Mouse (Mus musculus): ENCODE data around the gene Zfp462. TPM values are rescaled to one million over a fixed set of nuclear protein-coding genes. Genes with fewer than 3 reads are reported as not detected.
A peak's percentile ranks its signal among the peaks of the same experiment; 100 is the strongest.
"Not testable (repeated sequence)": the region's sequence is repeated elsewhere in the genome, so short reads cannot be mapped to it uniquely, and the experiment has no call there.

The Zfp462 gene
- polyA plus RNA-seq (2015; fragmentation: Nextera tagmentation; extraction: Ambion mirVana), result 14.6 and 16.8 TPM in 2 replicates

- peak; percentile 34 for ATAC-seq (replicated peaks)
- H3K36me3 ChIP-seq (replicated peaks), result no peaks in the 10 kb centered on the region
- H3K4me3 ChIP-seq, result peak within 1 kb of the TSS; percentile 84
- H3K4me2 ChIP-seq, result peak within 1 kb of the TSS; percentile 84
- no peaks in the 10 kb centered on the region for H3K9me3 ChIP-seq
- WGBS, result under 1% methylated on average over 43 of the region's 43 CpGs
- peak within 1 kb of the TSS; percentile 99 for H3K27ac ChIP-seq
- H3K27me3 ChIP-seq (replicated peaks), result no peaks in the 10 kb centered on the region
- H3K9ac ChIP-seq, result peak within 1 kb of the TSS; percentile 96
- H3K4me1 ChIP-seq, result 0 out of 2 replicates have a peak, but pooled peaks cover 4% of the 10 kb centered on the region
These were observed at the start of gene Zfp462 for GRCm38 (mm10) chr4:54944921-54945430. Gene Zfp462, plus strand, starts transcription at chr4:54945048.

GRCm38 (mm10) chr4:54896017-54896416 is 48.8 kb upstream of the Zfp462 start:
- H3K36me3 ChIP-seq (replicated peaks), result no peaks in the 10 kb centered on the region
- no peak overlapping the region for H3K9ac ChIP-seq
- no peak overlapping the region for H3K4me2 ChIP-seq
- H3K4me3 ChIP-seq, result no peak overlapping the region
- no peaks in the 10 kb centered on the region for H3K9me3 ChIP-seq
- H3K4me1 ChIP-seq, result 0 out of 2 replicates have a peak, but pooled peaks cover 2% of the 10 kb centered on the region
- no peaks in the 10 kb centered on the region for H3K27me3 ChIP-seq (replicated peaks)
- ATAC-seq (replicated peaks), result no peak
- WGBS, result 74% methylated on average over 4 of the region's 4 CpGs
- H3K27ac ChIP-seq, result no peak overlapping the region

GRCm38 (mm10) chr4:54904641-54905040 is 40.2 kb upstream of the Zfp462 start:
- no peak overlapping the region for H3K4me2 ChIP-seq
- no peaks in the 10 kb centered on the region for H3K4me1 ChIP-seq
- H3K9ac ChIP-seq, result no peak overlapping the region
- ATAC-seq (replicated peaks), result no peak
- 94% methylated on average over 8 of the region's 8 CpGs for WGBS
- no peak overlapping the region for H3K4me3 ChIP-seq
- H3K36me3 ChIP-seq (replicated peaks), result no peaks in the 10 kb centered on the region
- H3K27me3 ChIP-seq (replicated peaks), result no peaks in the 10 kb centered on the region
- H3K27ac ChIP-seq, result no peak overlapping the region
- H3K9me3 ChIP-seq, result no peaks in the 10 kb centered on the region

- no peak overlapping the region for H3K9ac ChIP-seq
- no peak overlapping the region for H3K27ac ChIP-seq
- H3K4me2 ChIP-seq, result no peak overlapping the region
- ATAC-seq (replicated peaks), result no peak
- 87% methylated on average over 7 of the region's 7 CpGs for WGBS
- H3K9me3 ChIP-seq, result no peaks in the 10 kb centered on the region
- H3K4me1 ChIP-seq, result no peaks in the 10 kb centered on the region
- H3K27me3 ChIP-seq (replicated peaks), result no peaks in the 10 kb centered on the region
- H3K4me3 ChIP-seq, result no peak overlapping the region
- no peaks in the 10 kb centered on the region for H3K36me3 ChIP-seq (replicated peaks)
These were observed 39.4 kb upstream of the Zfp462 start for GRCm38 (mm10) chr4:54905399-54905953.

GRCm38 (mm10) chr4:54910300-54910699 is 34.5 kb upstream of the Zfp462 start:
- Histone ChIP-seq H3K9me3 (no peaks in the 10 kb centered on the region), H3K27me3 (replicated peaks) (no peaks in the 10 kb centered on the region), H3K9ac (no peak overlapping the region), H3K4me3 (no peak overlapping the region), H3K4me2 (no peak overlapping the region), H3K36me3 (replicated peaks) (no peaks in the 10 kb centered on the region), H3K4me1 (no peaks in the 10 kb centered on the region), H3K27ac (no peak overlapping the region)
- WGBS, result 89% methylated on average over 3 of the region's 3 CpGs
- no peak for ATAC-seq (replicated peaks)

- Histone ChIP-seq H3K9ac (no peak overlapping the region), H3K9me3 (no peaks in the 10 kb centered on the region), H3K4me1 (no peaks in the 10 kb centered on the region), H3K27ac (no peak overlapping the region), H3K36me3 (replicated peaks) (no peaks in the 10 kb centered on the region), H3K27me3 (replicated peaks) (no peaks in the 10 kb centered on the region), H3K4me2 (no peak overlapping the region), H3K4me3 (no peak overlapping the region)
- 80% methylated on average over 3 of the region's 3 CpGs for WGBS
- ATAC-seq (replicated peaks), result no peak
These were observed 26.6 kb upstream of the Zfp462 start for GRCm38 (mm10) chr4:54918276-54918675.

GRCm38 (mm10) chr4:54923386-54923785 is 21.5 kb upstream of the Zfp462 start:
- Histone ChIP-seq H3K27ac (no peak overlapping the region), H3K4me1 (no peaks in the 10 kb centered on the region), H3K27me3 (replicated peaks) (no peaks in the 10 kb centered on the region), H3K9me3 (no peaks in the 10 kb centered on the region), H3K4me3 (no peak overlapping the region), H3K9ac (no peak overlapping the region), H3K36me3 (replicated peaks) (no peaks in the 10 kb centered on the region), H3K4me2 (no peak overlapping the region)
- WGBS, result 96% methylated on average over 2 of the region's 2 CpGs
- no peak for ATAC-seq (replicated peaks)

GRCm38 (mm10) chr4:54924306-54924705 is 20.5 kb upstream of the Zfp462 start:
- no peak for ATAC-seq (replicated peaks)
- H3K36me3 ChIP-seq (replicated peaks), result no peaks in the 10 kb centered on the region

GRCm38 (mm10) chr4:54926456-54926855 is 18.4 kb upstream of the Zfp462 start:
- not testable (repeated sequence) for H3K36me3 ChIP-seq (replicated peaks); H3K27me3 ChIP-seq (replicated peaks); H3K4me1 ChIP-seq; ATAC-seq (replicated peaks); H3K9me3 ChIP-seq; H3K4me3 ChIP-seq; H3K27ac ChIP-seq; H3K9ac ChIP-seq; H3K4me2 ChIP-seq
- WGBS, result 85% methylated on average over 5 of the region's 5 CpGs

More at GRCm38 (mm10) chr4:54924306-54924705, 20.5 kb upstream of the Zfp462 start:
- no peaks in the 10 kb centered on the region for H3K27me3 ChIP-seq (replicated peaks)
- no peak overlapping the region for H3K4me3 ChIP-seq
- H3K4me2 ChIP-seq, result no peak overlapping the region
- WGBS, result 81% methylated on average over 2 of the region's 2 CpGs
- no peaks in the 10 kb centered on the region for H3K9me3 ChIP-seq
- H3K27ac ChIP-seq, result no peak overlapping the region
- H3K4me1 ChIP-seq, result no peaks in the 10 kb centered on the region
- no peak overlapping the region for H3K9ac ChIP-seq

GRCm38 (mm10) chr4:54927321-54928062 is 17.4 kb upstream of the Zfp462 start:
- H3K4me3 ChIP-seq; H3K27me3 ChIP-seq (replicated peaks); ATAC-seq (replicated peaks); H3K9ac ChIP-seq; H3K4me2 ChIP-seq; H3K9me3 ChIP-seq; H3K36me3 ChIP-seq (replicated peaks); H3K27ac ChIP-seq; H3K4me1 ChIP-seq: not testable (repeated sequence)
- 87% methylated on average over 8 of the region's 8 CpGs for WGBS

- Histone ChIP-seq H3K9ac (no peak overlapping the region), H3K4me3 (no peak overlapping the region), H3K9me3 (no peaks in the 10 kb centered on the region), H3K4me1 (no peaks in the 10 kb centered on the region), H3K27ac (no peak overlapping the region), H3K27me3 (replicated peaks) (no peaks in the 10 kb centered on the region), H3K36me3 (replicated peaks) (no peaks in the 10 kb centered on the region), H3K4me2 (no peak overlapping the region)
- no peak for ATAC-seq (replicated peaks)
- 78% methylated on average over 2 of the region's 2 CpGs for WGBS
These were observed 15.2 kb upstream of the Zfp462 start for GRCm38 (mm10) chr4:54929686-54930085.

GRCm38 (mm10) chr4:54932668-54933067 is 12.2 kb upstream of the Zfp462 start:
- no peak overlapping the region for H3K9ac ChIP-seq
- no peak overlapping the region for H3K27ac ChIP-seq
- H3K4me3 ChIP-seq, result no peak overlapping the region
- 53% methylated on average over 2 of the region's 2 CpGs for WGBS
- H3K4me2 ChIP-seq, result no peak overlapping the region
- ATAC-seq (replicated peaks), result no peak
- no peaks in the 10 kb centered on the region for H3K36me3 ChIP-seq (replicated peaks)
- no peaks in the 10 kb centered on the region for H3K27me3 ChIP-seq (replicated peaks)
- H3K4me1 ChIP-seq, result no peaks in the 10 kb centered on the region
- H3K9me3 ChIP-seq, result no peaks in the 10 kb centered on the region

GRCm38 (mm10) chr4:54937161-54937560 is 7.7 kb upstream of the Zfp462 start:
- Histone ChIP-seq H3K27ac (no peak overlapping the region), H3K4me1 (no peaks in the 10 kb centered on the region), H3K9me3 (no peaks in the 10 kb centered on the region), H3K9ac (no peak overlapping the region), H3K27me3 (replicated peaks) (no peaks in the 10 kb centered on the region), H3K4me2 (no peak overlapping the region), H3K4me3 (no peak overlapping the region), H3K36me3 (replicated peaks) (no peaks in the 10 kb centered on the region)
- 88% methylated on average over 1 of the region's 1 CpGs for WGBS
- no peak for ATAC-seq (replicated peaks)

Data from midbrain, embryonic 15.5 days (tissue).